Mouse (Mus musculus): ENCODE measurements at regions not wholly inside any gene's neighbourhood (a gene's known extent, or its start where the extent isn't known, plus 50 kb on each side); places are given as distances from the start of the nearest gene placed in this dataset.

DNA sequence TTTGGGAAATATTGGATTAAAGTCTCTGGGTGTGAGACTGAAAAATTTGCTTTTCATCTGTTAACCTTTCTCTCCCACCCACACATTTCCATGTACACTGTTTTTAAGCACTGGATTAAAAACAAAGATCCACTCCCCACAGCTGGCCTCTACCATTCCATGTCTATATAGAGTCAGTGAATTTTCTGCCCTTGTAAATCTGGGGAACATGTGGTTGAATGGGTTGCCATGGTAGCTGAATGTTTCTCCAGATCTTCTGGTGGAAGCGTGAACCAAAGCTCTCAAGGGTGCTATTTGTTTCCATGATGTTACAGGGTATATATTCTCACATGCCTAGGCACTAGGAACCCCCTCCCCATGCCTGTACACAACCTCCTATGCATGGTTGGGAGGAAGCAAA, 326.4 kb upstream of the N6amt1 start:
- no peak overlapping the region for H3K4me3 ChIP-seq
- H3ac ChIP-seq (ENCODE audit: control insufficient read depth, insufficient read length) = no peak overlapping the region
- no peak overlapping the region for H3K4me2 ChIP-seq (ENCODE audit: low read depth)
- H3K27me3 ChIP-seq (ENCODE audit: control insufficient read depth, insufficient read depth, insufficient read length) = no peaks in the 10 kb centered on the region
- TF ChIP-seq TCF3 (IDR thresholded peaks at IDR 0.05; ENCODE audit: insufficient read length, low read depth) (no peak), MYOG (IDR thresholded peaks at IDR 0.05; ENCODE audit: control insufficient read depth in 1 of 3, insufficient read depth in 1 of 3, insufficient read length in 2 of 3, low read depth in 2 of 3) (no peak), REST (IDR thresholded peaks at IDR 0.05; ENCODE audit: insufficient read depth, insufficient read length) (no peak), POLR2A (IDR thresholded peaks at IDR 0.05; ENCODE audit: insufficient read length, low read depth) (no peak), POLR2AphosphoS2 (IDR thresholded peaks at IDR 0.05; ENCODE audit: insufficient read length, low read depth) (no peak), USF1 (IDR thresholded peaks at IDR 0.05; ENCODE audit: low read depth) (no peak), CEBPB (IDR thresholded peaks at IDR 0.05; ENCODE audit: insufficient read depth, poor library complexity, severe bottlenecking) (no peak), E2F4 (IDR thresholded peaks at IDR 0.05; ENCODE audit: insufficient read depth) (no peak), TCF12 (IDR thresholded peaks at IDR 0.05; ENCODE audit: insufficient read depth, poor library complexity, severe bottlenecking) (no peak), MAX (IDR thresholded peaks at IDR 0.05; ENCODE audit: low read depth) (no peak)
- no peaks in the 10 kb centered on the region for H3K36me3 ChIP-seq (ENCODE audit: control insufficient read depth, insufficient read depth)
- H3K79me2 ChIP-seq (ENCODE audit: control insufficient read depth, insufficient read depth) = no peaks in the 10 kb centered on the region

DNA sequence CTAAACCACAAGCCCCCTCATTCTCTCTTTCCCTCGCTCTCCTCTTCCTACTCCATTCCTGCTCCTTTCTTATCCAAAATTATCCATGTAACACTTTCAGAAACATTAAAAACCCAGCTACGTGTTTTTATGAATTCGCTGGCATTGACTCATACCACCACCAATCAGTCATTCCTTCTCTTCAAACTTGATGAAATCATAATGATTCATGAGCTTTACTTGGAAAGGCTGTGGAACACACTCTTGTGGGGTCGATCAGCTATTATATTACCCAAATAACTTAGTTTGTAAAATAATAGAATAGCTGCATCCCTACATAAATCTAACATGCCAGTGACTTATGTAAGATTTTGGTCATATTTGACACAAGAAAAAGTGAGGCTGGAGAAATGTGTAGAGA, 331.9 kb upstream of the N6amt1 start:
- H3ac ChIP-seq (ENCODE audit: control insufficient read depth, insufficient read length) = no peak overlapping the region
- H3K4me3 ChIP-seq = no peak overlapping the region
- H3K79me2 ChIP-seq (ENCODE audit: control insufficient read depth, insufficient read depth) = no peaks in the 10 kb centered on the region
- TF ChIP-seq E2F4 (IDR thresholded peaks at IDR 0.05; ENCODE audit: insufficient read depth) = no peak
- no peak for TF ChIP-seq MAX (IDR thresholded peaks at IDR 0.05; ENCODE audit: low read depth)
- TF ChIP-seq USF1 (IDR thresholded peaks at IDR 0.05; ENCODE audit: low read depth) = no peak
- no peak for TF ChIP-seq REST (IDR thresholded peaks at IDR 0.05; ENCODE audit: insufficient read depth, insufficient read length)
- no peak for TF ChIP-seq POLR2A (IDR thresholded peaks at IDR 0.05; ENCODE audit: insufficient read length, low read depth)
- TF ChIP-seq MYOG (IDR thresholded peaks at IDR 0.05; ENCODE audit: control insufficient read depth in 1 of 3, insufficient read depth in 1 of 3, insufficient read length in 2 of 3, low read depth in 2 of 3) = no peak
- TF ChIP-seq TCF12 (IDR thresholded peaks at IDR 0.05; ENCODE audit: insufficient read depth, poor library complexity, severe bottlenecking) = no peak
- no peak for TF ChIP-seq SRF (IDR thresholded peaks at IDR 0.05; ENCODE audit: control insufficient read depth, insufficient read length, low read depth)
- no peak for TF ChIP-seq CEBPB (IDR thresholded peaks at IDR 0.05; ENCODE audit: insufficient read depth, poor library complexity, severe bottlenecking)
- no peaks in the 10 kb centered on the region for H3K27me3 ChIP-seq (ENCODE audit: control insufficient read depth, insufficient read depth, insufficient read length)
- H3K4me2 ChIP-seq (ENCODE audit: low read depth) = no peak overlapping the region
- H3K36me3 ChIP-seq (ENCODE audit: control insufficient read depth, insufficient read depth) = no peaks in the 10 kb centered on the region

DNA sequence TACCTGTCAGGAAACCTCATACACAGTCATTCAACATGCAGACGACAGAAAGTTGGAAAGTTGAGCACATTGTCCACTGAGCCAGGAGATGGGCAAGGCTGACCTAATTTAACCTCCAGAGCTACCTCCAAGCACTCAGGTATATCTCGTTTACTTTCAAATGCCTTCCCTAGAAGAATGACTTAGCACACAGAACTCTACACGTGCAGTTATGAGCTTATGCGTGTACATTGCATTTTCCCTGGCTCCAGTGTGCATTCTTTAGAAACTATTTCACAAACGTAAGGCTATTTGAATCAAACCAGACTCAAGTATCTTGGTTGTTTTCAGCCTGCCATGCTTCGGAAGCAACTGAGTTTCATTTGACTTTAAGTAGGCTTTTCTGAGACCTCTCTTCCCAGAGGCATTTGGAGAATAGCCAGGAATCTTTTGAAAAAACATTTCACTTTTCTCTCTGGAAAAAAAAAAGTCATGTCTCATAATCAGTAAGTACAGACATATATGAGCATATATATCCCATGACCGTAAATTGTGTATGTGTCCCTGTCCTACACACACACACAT, 336.8 kb upstream of the N6amt1 start:
- H3K27me3 ChIP-seq (ENCODE audit: control insufficient read depth, insufficient read depth, insufficient read length) = no peaks in the 10 kb centered on the region
- no peak for TF ChIP-seq TCF3 (IDR thresholded peaks at IDR 0.05; ENCODE audit: insufficient read length, low read depth)
- TF ChIP-seq POLR2A (IDR thresholded peaks at IDR 0.05; ENCODE audit: insufficient read length, low read depth) = no peak
- TF ChIP-seq USF1 (IDR thresholded peaks at IDR 0.05; ENCODE audit: low read depth) = no peak
- TF ChIP-seq REST (IDR thresholded peaks at IDR 0.05; ENCODE audit: insufficient read depth, insufficient read length) = no peak
- no peak for TF ChIP-seq MAX (IDR thresholded peaks at IDR 0.05; ENCODE audit: low read depth)
- TF ChIP-seq MYOD1 (IDR thresholded peaks at IDR 0.05; ENCODE audit: control insufficient read depth in 1 of 3, insufficient read length in 2 of 3, low read depth in 2 of 3) = no peak
- TF ChIP-seq MYOG (IDR thresholded peaks at IDR 0.05; ENCODE audit: control insufficient read depth in 1 of 3, insufficient read depth in 1 of 3, insufficient read length in 2 of 3, low read depth in 2 of 3) = no peak
- no peak for TF ChIP-seq TCF12 (IDR thresholded peaks at IDR 0.05; ENCODE audit: insufficient read depth, poor library complexity, severe bottlenecking)
- no peak for TF ChIP-seq E2F4 (IDR thresholded peaks at IDR 0.05; ENCODE audit: insufficient read depth)
- no peak for TF ChIP-seq CEBPB (IDR thresholded peaks at IDR 0.05; ENCODE audit: insufficient read depth, poor library complexity, severe bottlenecking)
- no peak for TF ChIP-seq POLR2AphosphoS2 (IDR thresholded peaks at IDR 0.05; ENCODE audit: insufficient read length, low read depth)
- H3K4me3 ChIP-seq = no peak overlapping the region
- H3K4me2 ChIP-seq (ENCODE audit: low read depth) = no peak overlapping the region
- no peak overlapping the region for H3ac ChIP-seq (ENCODE audit: control insufficient read depth, insufficient read length)
- H3K36me3 ChIP-seq (ENCODE audit: control insufficient read depth, insufficient read depth) = no peaks in the 10 kb centered on the region
- no peaks in the 10 kb centered on the region for H3K79me2 ChIP-seq (ENCODE audit: control insufficient read depth, insufficient read depth)

DNA sequence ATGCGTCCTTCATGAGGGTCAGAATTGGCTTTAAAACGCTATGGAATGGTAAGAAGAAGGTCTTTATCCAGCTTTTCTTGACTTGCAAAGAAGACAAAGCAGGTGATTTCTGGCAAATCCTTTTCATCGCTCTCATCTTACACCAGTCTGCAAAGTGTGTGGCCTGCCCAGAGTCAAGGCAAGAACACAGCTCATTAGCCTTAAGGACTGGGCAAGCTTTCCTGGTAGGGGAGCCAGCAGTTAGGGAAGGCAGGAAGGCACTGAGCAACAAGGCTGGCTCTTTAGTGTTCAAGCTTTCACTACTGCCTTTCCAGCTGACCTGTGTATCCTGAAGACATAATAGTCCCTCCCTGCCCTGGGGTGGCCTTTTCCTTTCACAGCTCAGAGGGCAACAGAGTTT, 352.4 kb upstream of the N6amt1 start:
- H3K79me2 ChIP-seq (ENCODE audit: control insufficient read depth, insufficient read depth) = no peaks in the 10 kb centered on the region

DNA sequence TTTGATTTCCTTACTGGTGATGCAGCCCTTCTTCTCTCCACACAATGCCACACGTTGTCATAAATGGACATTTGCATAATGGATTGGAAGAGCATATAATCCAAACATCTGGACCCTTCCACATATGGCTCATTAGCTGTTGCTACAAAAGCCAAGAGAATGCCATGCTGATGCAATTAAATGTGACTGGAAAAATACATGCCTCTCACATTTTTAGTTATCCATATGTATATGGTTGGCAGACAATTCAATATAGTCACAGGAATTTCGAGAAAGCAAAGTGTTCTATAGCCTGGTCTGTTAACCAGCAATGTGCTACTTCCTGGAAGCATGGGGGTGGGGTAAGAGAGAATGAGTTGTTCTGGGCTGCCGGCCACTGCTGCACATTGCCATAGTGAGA, 352.9 kb upstream of the N6amt1 start:
- Histone ChIP-seq H3ac (ENCODE audit: control insufficient read depth, insufficient read length) (no peak overlapping the region), H3K4me3 (no peak overlapping the region), H3K4me2 (ENCODE audit: low read depth) (no peak overlapping the region), H3K79me2 (ENCODE audit: control insufficient read depth, insufficient read depth) (no peaks in the 10 kb centered on the region), H3K36me3 (ENCODE audit: control insufficient read depth, insufficient read depth) (no peaks in the 10 kb centered on the region), H3K27me3 (ENCODE audit: control insufficient read depth, insufficient read depth, insufficient read length) (no peaks in the 10 kb centered on the region)
- no peak for TF ChIP-seq TCF3 (IDR thresholded peaks at IDR 0.05; ENCODE audit: insufficient read length, low read depth)
- no peak for TF ChIP-seq MYOD1 (IDR thresholded peaks at IDR 0.05; ENCODE audit: control insufficient read depth in 1 of 3, insufficient read length in 2 of 3, low read depth in 2 of 3)
- no peak for TF ChIP-seq USF1 (IDR thresholded peaks at IDR 0.05; ENCODE audit: low read depth)
- no peak for TF ChIP-seq MYOG (IDR thresholded peaks at IDR 0.05; ENCODE audit: control insufficient read depth in 1 of 3, insufficient read depth in 1 of 3, insufficient read length in 2 of 3, low read depth in 2 of 3)
- TF ChIP-seq POLR2AphosphoS2 (IDR thresholded peaks at IDR 0.05; ENCODE audit: insufficient read length, low read depth) = no peak
- no peak for TF ChIP-seq POLR2A (IDR thresholded peaks at IDR 0.05; ENCODE audit: insufficient read length, low read depth)
- no peak for TF ChIP-seq TCF12 (IDR thresholded peaks at IDR 0.05; ENCODE audit: insufficient read depth, poor library complexity, severe bottlenecking)
- TF ChIP-seq SRF (IDR thresholded peaks at IDR 0.05; ENCODE audit: control insufficient read depth, insufficient read length, low read depth) = no peak
- no peak for TF ChIP-seq MAX (IDR thresholded peaks at IDR 0.05; ENCODE audit: low read depth)
- TF ChIP-seq E2F4 (IDR thresholded peaks at IDR 0.05; ENCODE audit: insufficient read depth) = no peak
- TF ChIP-seq CEBPB (IDR thresholded peaks at IDR 0.05; ENCODE audit: insufficient read depth, poor library complexity, severe bottlenecking) = no peak

More for the DNA sequence above, 352.4 kb upstream of the N6amt1 start:
- no peak overlapping the region for H3K4me2 ChIP-seq (ENCODE audit: low read depth)
- H3K4me3 ChIP-seq = no peak overlapping the region
- no peaks in the 10 kb centered on the region for H3K36me3 ChIP-seq (ENCODE audit: control insufficient read depth, insufficient read depth)
- no peak overlapping the region for H3ac ChIP-seq (ENCODE audit: control insufficient read depth, insufficient read length)
- TF ChIP-seq MYOG (IDR thresholded peaks at IDR 0.05; ENCODE audit: control insufficient read depth in 1 of 3, insufficient read depth in 1 of 3, insufficient read length in 2 of 3, low read depth in 2 of 3) (no peak), REST (IDR thresholded peaks at IDR 0.05; ENCODE audit: insufficient read depth, insufficient read length) (no peak), E2F4 (IDR thresholded peaks at IDR 0.05; ENCODE audit: insufficient read depth) (no peak), MYOD1 (IDR thresholded peaks at IDR 0.05; ENCODE audit: control insufficient read depth in 1 of 3, insufficient read length in 2 of 3, low read depth in 2 of 3) (no peak), TCF3 (IDR thresholded peaks at IDR 0.05; ENCODE audit: insufficient read length, low read depth) (no peak), CEBPB (IDR thresholded peaks at IDR 0.05; ENCODE audit: insufficient read depth, poor library complexity, severe bottlenecking) (no peak)
- H3K27me3 ChIP-seq (ENCODE audit: control insufficient read depth, insufficient read depth, insufficient read length) = no peaks in the 10 kb centered on the region

Data from myocyte (in vitro differentiated cells).